Mouse (Mus musculus): Measurements from ENCODE around the gene Rhno1.

GRCm38 (mm10) chr6:128379636-128380035 lies 16.9 kb upstream of the Rhno1 start:
- no peak for TF ChIP-seq EP300 (IDR thresholded peaks at IDR 0.05)
- TF ChIP-seq CTCF (IDR thresholded peaks at IDR 0.05) = no peak

All from lung, postnatal 0 days (tissue).